Comparison of ENCODE assay signal across 16 mouse cellular contexts in the genomic region with DNA sequence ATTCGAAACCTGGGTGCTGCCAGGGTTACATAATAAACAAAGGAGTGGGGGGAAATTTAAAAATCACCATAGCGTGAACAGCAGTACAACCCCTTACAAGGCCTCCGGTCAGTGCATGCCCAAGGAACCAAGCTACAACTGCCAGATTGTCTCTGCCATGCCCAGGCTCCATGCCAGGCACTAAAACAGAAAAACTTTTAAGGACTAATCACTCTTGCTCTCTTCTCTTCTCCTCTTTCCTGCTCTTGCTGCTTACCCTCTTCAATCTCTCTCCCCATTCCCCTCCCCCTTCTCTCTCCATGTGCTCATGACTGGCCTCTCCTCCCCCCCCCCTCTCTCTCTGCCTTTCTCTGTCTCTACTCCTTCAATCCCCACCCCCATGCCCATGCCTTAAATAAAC.
DNase-seq lines count a peak whose midpoint lies in the region; ATAC-seq and TF ChIP-seq lines count a peak whose summit lies in the region.
"Had no signal": no experiment of that assay in that cellular context is flagged by ENCODE, and none has a peak within 500 bp of the region (broad histone marks: within the 10 kb centered on the region; RNA-seq: fewer than 3 reads in every experiment).

No protein-coding gene starts in this region.

- no peaks in the 10 kb centered on the region for H3K27me3 ChIP-seq in forebrain, embryonic 10.5 days (ENCODE audit: poor library complexity, severe bottlenecking)
- no peaks in the 10 kb centered on the region for H3K27me3 ChIP-seq in forebrain, postnatal 0 days (ENCODE audit: insufficient read depth, low read length)
- no peaks in the 10 kb centered on the region for H3K27me3 ChIP-seq in kidney, embryonic 15.5 days
- no peaks in the 10 kb centered on the region for H3K27me3 ChIP-seq in stomach, embryonic 14.5 days (ENCODE audit: control insufficient read depth, insufficient read depth, low read length)
- H3K27me3 ChIP-seq: embryonic facial prominence, embryonic 13.5 days; limb, embryonic 13.5 days; liver, embryonic 15.5 days had no signal

- WGBS in forebrain, embryonic 10.5 days: 83% methylated on average over 3 of the region's 3 CpGs
- 18% methylated on average over 3 of the region's 3 CpGs for WGBS in forebrain, postnatal 0 days
- WGBS in kidney, embryonic 15.5 days: 45% methylated on average over 3 of the region's 3 CpGs
- 54% methylated on average over 3 of the region's 3 CpGs for WGBS in stomach, embryonic 14.5 days

- ATAC-seq in forebrain, postnatal 0 days: no peak
- ATAC-seq in kidney, embryonic 15.5 days (replicated peaks; ENCODE audit: low FRiP score): no peak; the same call in 1 of the 2 replicates
- ATAC-seq in stomach, embryonic 14.5 days (ENCODE audit: insufficient number of reproducible peaks, insufficient read depth, low FRiP score, low read depth): no peak; the same call in 1 of the 2 replicates

- no peaks in the 10 kb centered on the region for H3K36me3 ChIP-seq in forebrain, embryonic 10.5 days (replicated peaks)
- no peaks in the 10 kb centered on the region for H3K36me3 ChIP-seq in forebrain, postnatal 0 days (ENCODE audit: insufficient read depth)
- no peaks in the 10 kb centered on the region for H3K36me3 ChIP-seq in kidney, embryonic 15.5 days
- no peaks in the 10 kb centered on the region for H3K36me3 ChIP-seq in stomach, embryonic 14.5 days (ENCODE audit: control insufficient read depth, insufficient read depth, low read length)
- H3K36me3 ChIP-seq: embryonic facial prominence, embryonic 13.5 days; limb, embryonic 13.5 days; liver, embryonic 15.5 days had no signal

- no peak overlapping the region for H3K4me2 ChIP-seq in forebrain, postnatal 0 days (ENCODE audit: low read depth)
- no peak overlapping the region for H3K4me2 ChIP-seq in kidney, embryonic 15.5 days
- no peak overlapping the region for H3K4me2 ChIP-seq in stomach, embryonic 14.5 days (replicated peaks; ENCODE audit: low read depth, low read length)
- H3K4me2 ChIP-seq: embryonic facial prominence, embryonic 13.5 days; limb, embryonic 13.5 days; liver, embryonic 15.5 days; midbrain, embryonic 11.5 days had no signal

- H3K9me3 ChIP-seq in forebrain, embryonic 10.5 days: no peaks in the 10 kb centered on the region
- no peaks in the 10 kb centered on the region for H3K9me3 ChIP-seq in forebrain, postnatal 0 days (ENCODE audit: low read length)
- H3K9me3 ChIP-seq in kidney, embryonic 15.5 days (replicated peaks): no peaks in the 10 kb centered on the region
- no peaks in the 10 kb centered on the region for H3K9me3 ChIP-seq in stomach, embryonic 14.5 days (ENCODE audit: control insufficient read depth, low read depth, low read length)
- H3K9me3 ChIP-seq: embryonic facial prominence, embryonic 13.5 days; liver, embryonic 15.5 days had no signal

- peak overlapping the region; percentile 44; the same call in 1 of the 2 replicates for H3K27ac ChIP-seq in forebrain, embryonic 10.5 days
- H3K27ac ChIP-seq in forebrain, postnatal 0 days (ENCODE audit: low read depth, low read length): no peak overlapping the region
- H3K27ac ChIP-seq in kidney, embryonic 15.5 days: peak overlapping the region; percentile 56
- peak overlapping the region; percentile 7; the same call in 1 of the 2 replicates for H3K27ac ChIP-seq in stomach, embryonic 14.5 days (ENCODE audit: low read length)
- H3K27ac ChIP-seq: embryonic facial prominence, embryonic 13.5 days; gastrocnemius, adult 2 months; limb, embryonic 13.5 days; liver, embryonic 15.5 days had no signal

- no peak for TF ChIP-seq CTCF in forebrain, postnatal 0 days (IDR thresholded peaks at IDR 0.05; ENCODE audit: low read depth)

- peaks cover 24% of the 10 kb centered on the region for H3K4me1 ChIP-seq in forebrain, embryonic 10.5 days
- H3K4me1 ChIP-seq in forebrain, postnatal 0 days (ENCODE audit: insufficient read depth): no peaks in the 10 kb centered on the region
- H3K4me1 ChIP-seq in kidney, embryonic 15.5 days: peaks cover 35% of the 10 kb centered on the region
- H3K4me1 ChIP-seq in stomach, embryonic 14.5 days (ENCODE audit: control insufficient read depth, insufficient read depth, low read length): peaks cover 15% of the 10 kb centered on the region; the same call in 1 of the 2 replicates

- no peak overlapping the region for H3K9ac ChIP-seq in forebrain, postnatal 0 days
- no peak overlapping the region for H3K9ac ChIP-seq in kidney, embryonic 15.5 days
- H3K9ac ChIP-seq in stomach, embryonic 14.5 days (replicated peaks; ENCODE audit: low read depth, low read length): no peak overlapping the region
- H3K9ac ChIP-seq: embryonic facial prominence, embryonic 13.5 days; limb, embryonic 13.5 days; liver, embryonic 15.5 days had no signal

- DNase-seq in forebrain, embryonic 10.5 days (ENCODE audit: extremely low spot score, low spot score): no peak
- DNase-seq in forebrain, postnatal 0 days: no peak
- DNase-seq in kidney, adult 11 months: no peak
- DNase-seq in adipocyte (ENCODE audit: low spot score): peak; percentile 65
- DNase-seq in urinary bladder, adult 2 months (ENCODE audit: low spot score): no peak
- no peak for DNase-seq in cerebellum, adult 18-20 months
- DNase-seq: gastrocnemius, adult 2 months; heart, adult 18-20 months; right cerebral cortex, postnatal 25 days had no signal

- no peak overlapping the region for H3K4me3 ChIP-seq in forebrain, embryonic 10.5 days
- H3K4me3 ChIP-seq in forebrain, postnatal 0 days (ENCODE audit: low read depth, low read length): no peak overlapping the region
- no peak overlapping the region for H3K4me3 ChIP-seq in kidney, embryonic 15.5 days (replicated peaks)
- H3K4me3 ChIP-seq in stomach, embryonic 14.5 days (ENCODE audit: low read depth, low read length): no peak overlapping the region
- H3K4me3 ChIP-seq: embryonic facial prominence, embryonic 13.5 days; gastrocnemius, adult 2 months; limb, embryonic 13.5 days; liver, embryonic 15.5 days; myocyte had no signal
